Mouse (Mus musculus): ENCODE measurements around the gene Dclk3.

Gene Dclk3

DNA sequence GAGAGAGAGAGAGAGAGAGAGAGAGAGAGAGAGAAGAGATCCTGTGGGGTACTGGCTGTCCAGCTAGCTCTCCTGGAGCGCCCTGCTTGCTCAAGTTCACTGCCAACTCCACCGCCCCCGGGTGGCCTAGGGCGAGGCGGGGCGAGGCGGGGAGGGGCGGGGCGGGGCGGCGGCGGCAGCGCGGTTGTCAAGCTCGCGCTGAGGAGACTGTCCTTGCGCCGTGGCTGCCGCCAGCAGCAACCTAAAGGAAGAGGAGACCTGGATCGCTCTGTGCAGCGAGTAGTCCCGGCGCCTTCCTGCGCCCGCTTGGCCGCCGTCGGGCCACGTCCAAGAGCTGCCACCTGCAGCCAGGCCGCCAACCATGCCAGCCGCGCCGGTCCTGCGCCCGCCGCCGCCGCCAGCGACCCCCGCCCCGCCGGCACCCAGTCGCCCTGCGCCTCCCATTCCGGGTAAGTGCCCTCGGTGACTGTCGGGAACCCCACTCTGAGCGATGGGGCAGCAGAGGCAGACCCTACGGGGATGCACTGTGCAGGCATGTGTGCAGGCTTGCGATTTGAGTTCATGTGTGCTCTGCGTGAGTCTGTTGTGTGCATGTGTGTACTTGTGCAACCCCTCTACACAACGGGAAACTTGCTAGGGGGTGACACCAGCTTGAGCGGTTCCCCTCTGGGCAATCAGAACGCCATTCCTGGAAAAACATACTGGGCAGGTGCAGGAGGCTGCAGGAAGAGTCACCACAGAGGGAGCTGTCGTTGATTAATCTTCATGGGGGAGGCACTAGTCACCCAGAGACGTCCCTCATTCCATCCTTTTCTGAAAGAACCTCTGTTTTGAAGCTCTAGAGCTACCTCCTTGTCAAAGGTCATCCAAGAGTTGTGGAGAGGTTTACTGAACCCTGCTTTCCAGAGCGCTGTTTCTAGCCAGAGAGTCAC, at the start of gene Dclk3:
Dclk3 (plus strand) TSS at position 178 of the 932 bp plus-strand sequence.
- DNase-seq (ENCODE audit: low spot score), result peak; percentile 7

DNA sequence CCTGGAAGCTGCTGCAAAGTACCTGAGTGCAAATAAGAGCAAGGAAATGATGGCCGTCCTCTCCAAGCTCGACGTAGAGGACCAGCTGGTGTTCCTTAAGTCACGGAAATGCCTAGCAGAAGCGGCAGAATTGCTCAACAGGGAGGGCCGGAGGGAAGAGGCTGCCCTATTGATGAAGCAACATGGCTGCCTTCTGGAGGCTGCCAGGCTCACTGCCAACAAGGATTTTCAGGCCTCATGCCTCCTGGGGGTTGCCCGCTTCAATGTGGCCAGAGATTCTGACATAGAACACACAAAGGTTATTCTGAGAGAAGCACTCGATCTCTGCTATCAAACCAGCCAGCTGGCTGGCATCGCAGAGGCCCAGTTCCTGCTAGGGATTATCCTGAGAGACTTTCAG, 48.9 kb upstream of the Dclk3 start:
- no peak for DNase-seq (ENCODE audit: low spot score)

DNA sequence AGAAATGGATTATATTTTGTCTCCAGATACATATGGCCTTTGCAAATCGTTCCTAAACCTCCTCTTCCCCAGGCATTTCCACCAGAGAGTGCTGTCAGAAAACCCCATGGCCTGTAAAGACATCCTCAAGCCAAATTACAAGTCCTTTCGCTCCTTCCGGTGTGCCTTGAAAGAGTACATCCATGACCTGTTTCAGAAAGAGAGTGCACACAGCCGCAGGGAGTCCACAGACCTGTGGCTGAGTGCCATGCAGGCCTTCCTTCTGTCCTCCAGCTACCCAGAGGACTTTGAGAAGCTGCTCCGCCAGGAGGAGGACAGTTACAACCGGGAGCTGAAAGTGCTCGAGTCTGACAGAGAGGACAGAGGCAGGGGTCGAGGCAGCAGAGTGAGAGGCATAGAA, 47.8 kb upstream of the Dclk3 start:
- DNase-seq (ENCODE audit: low spot score), result no peak

DNA sequence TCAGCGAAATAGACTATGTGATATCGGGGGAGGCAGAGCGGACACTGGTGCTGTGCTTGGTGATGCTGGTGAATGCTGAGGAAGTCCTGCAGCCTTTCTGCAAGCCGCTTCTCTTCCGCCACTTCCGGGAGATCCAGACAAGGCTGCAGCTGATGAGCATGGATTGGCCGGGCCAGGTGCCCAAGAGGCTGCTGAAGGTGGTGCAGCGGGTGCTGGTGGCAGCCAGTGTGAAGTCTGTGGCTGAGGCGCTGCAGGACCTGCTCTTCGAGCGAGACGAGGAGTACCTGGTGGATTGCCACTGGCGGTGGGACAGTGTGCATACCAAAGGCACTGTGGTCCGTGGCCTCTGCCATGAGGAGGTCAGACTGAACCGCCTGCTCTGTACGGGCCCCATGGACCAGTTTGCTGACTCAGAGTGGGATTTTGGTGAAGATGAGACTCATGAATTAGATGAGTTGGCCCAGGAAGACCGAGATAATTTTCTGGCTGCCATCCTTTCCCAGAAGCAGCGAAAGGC, 46.9 kb upstream of the Dclk3 start:
- DNase-seq (ENCODE audit: low spot score), result no peak

DNA sequence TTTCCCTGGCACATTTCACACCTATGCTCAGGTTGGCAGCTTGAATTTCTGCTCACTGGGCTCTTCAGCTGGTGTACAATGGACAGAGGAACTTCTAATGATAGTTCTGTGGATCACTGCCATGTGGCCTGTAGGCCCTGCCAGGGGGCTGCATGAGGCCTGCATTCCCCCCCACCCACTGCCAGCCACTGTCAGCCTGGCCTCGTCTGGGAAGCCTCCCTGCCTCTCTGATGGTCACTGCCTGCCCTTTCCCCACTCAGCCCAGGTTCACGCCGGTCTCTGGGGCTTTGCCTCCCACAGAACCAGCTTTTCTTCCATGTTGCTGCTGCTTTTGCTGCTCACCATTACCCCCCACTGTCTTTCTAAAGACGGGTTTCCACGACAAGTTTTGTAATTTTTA, 43.6 kb upstream of the Dclk3 start:
- DNase-seq (ENCODE audit: low spot score), result no peak

DNA sequence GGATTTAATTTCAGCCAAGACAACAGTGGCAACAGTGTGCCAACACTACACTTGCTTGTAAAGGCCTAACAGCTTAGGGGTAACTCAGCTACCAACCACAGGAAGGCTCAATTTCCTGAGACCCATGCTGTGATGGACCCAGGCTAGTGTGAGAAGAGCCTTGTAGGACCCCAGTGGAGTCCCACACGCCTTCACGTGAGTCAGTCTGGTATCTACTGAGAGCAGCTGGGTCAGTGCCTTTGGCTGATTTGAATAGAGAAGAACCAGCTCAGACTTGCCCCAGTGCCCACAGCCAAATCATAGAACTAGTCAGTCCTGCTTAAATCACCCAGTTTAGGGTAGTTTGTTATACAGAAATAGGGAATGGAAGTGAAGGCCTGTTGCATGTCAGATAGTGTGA, 40.8 kb upstream of the Dclk3 start:
- no peak for DNase-seq (ENCODE audit: low spot score)

DNA sequence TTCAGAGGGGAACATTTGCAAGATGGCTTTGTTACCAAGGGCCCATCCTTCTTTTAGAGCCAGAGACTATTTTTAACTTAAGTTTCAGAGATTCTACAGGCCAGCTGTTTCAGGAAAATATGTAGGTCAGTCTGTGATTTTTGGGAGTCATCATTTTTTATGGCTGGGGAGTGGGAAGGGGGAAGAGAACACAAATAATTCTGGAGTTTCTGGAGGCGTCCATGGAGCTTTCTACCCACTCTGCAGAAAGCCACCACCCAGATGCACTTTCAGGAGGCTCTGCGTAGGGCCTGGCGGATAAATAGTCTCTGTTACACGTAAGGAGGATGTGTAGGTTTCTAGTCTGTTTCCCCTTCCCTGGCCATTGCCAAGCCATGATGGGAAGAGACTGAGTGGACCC, 38.8 kb upstream of the Dclk3 start:
- no peak for DNase-seq (ENCODE audit: low spot score)

DNA sequence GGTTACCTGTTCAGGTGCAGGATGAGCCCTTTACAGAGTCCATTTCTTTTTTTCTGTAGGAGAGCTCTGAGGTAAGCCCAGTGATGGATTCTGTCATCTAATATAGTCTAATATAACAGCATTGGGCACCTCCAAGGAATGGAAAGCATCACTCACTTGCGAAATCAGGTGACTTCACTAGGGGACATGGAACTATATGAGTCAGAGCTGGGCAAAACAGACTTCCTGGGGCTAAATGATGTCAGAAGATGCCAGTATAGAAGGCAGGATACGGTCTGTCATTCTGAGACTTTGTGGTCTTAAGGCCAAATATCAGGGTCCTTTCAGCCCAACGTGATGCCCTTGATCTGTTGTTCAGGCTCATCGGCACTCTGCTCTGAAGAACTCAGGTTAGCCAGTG, 35.7 kb upstream of the Dclk3 start:
- no peak for DNase-seq (ENCODE audit: low spot score)

DNA sequence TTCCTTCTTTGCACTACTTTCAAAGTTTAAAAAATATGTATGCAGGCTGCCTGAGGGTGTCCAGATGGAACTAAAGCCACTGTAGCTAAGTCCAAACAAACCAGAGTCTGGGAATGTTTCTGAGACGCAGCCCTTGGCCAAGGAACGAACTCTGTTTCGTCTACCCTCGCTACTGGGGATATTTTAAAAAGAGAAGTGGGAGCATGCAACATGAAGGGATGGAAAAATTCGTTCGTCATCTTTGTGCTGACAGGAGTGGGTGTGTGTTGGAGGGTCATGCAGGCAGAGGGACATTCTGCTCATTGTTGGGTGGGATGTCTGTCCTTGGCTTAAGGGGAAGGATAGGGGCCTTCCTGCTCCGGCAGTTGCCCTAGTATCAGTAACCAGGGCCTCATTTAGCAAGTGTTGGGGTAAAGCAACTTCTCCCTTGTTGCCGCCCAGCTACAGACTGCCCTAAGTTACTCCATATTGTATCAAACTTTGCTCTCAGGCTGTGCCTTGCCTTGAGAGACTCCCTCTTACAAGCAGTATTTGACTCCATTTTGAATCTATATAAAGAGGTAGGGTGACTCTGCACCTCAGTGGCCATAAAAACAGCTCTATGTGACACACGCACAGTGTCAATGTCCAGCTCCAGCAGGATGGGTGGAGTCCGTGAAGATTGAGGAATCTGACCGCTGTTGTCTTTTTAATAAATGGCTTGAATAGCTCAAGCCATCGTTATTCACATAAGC, 34.4 kb upstream of the Dclk3 start:
- DNase-seq (ENCODE audit: low spot score), result no peak

DNA sequence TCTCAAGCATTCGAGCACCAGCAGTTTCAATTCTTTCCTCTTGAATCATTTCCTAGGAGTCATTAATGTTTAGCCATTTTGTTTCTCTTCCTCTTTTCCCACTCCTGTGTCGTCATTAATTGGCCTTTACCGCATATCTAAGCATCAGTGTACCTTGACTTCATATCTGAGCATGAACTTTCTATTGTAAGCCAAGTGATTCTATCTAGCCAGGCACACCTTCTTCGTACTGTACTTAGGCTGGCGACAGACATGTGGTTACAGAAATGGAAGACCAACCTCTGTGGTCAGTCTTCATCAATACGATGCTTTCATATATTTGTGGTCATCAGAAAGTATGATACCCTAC, 33.8 kb upstream of the Dclk3 start:
- DNase-seq (ENCODE audit: low spot score), result no peak

DNA sequence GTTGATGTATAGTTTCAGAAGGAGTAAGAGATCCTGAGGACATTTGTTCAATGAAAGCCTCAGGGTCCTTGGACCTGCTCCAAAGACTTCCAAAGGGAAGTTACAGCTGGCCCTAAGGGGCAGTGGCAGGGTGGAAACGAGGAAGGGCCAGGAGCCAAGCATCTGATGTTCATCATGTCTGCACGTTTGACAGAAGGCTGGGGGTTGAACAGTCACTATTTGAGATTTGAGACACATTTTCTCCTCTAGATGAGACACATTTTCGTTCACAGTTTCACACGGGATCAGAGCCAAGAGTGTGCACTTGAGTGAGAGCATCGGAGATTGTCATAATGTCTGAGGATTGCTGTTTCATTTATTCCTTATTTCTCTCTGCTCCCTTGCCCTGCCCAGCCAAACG, 30.9 kb upstream of the Dclk3 start:
- DNase-seq (ENCODE audit: low spot score), result no peak

DNA sequence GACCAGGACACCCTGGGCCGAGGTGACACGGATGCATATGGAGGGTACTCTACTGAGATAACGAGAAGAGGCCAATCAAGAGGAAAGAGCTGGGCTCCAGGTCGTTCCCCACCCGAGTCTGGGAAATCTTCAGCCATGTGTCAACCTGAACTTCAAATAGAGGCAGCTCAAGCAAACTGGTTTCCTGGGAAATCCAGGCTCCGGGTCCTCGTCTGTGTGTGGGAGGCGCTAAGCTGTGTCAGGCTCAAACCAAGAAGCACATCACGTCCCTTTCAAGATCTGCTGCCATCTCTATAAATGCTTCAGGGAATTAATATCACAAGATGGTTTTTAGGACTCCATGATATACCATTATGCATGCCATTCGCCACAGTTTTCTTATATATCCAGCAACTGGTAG, 30.5 kb upstream of the Dclk3 start:
- DNase-seq (ENCODE audit: low spot score), result no peak

DNA sequence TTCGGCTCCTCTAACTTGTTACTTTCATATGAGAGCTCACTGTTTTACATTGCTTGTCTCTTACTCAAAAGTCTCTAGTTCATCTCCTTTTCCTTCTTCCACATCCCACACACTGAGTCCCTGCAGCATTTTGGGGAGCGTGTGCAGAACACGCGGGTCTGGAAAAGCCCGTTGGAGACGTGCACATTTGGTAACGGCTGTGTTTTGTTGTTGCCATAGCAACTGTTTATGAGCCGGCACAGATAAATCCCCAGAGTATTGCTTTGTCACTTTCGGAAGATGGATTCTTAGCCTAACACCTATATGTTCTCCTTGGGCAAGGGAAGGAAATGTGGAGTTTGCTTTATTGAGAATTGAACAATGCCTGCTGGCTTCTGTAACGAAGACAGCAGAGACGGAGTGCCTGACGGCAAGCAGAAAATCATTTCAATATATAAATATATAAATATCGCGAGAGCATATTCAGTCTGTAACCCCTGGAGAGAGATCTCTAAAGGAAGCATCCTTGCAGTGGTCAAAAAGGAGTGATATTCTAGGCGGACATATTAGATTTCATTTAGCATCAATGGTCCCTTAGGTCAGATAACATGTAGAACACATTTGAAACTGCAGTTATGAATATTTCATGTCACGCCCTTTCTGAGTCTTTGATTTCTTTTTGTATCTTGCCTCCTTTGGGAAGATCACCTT, 26.3 kb upstream of the Dclk3 start:
- DNase-seq (ENCODE audit: low spot score), result no peak

DNA sequence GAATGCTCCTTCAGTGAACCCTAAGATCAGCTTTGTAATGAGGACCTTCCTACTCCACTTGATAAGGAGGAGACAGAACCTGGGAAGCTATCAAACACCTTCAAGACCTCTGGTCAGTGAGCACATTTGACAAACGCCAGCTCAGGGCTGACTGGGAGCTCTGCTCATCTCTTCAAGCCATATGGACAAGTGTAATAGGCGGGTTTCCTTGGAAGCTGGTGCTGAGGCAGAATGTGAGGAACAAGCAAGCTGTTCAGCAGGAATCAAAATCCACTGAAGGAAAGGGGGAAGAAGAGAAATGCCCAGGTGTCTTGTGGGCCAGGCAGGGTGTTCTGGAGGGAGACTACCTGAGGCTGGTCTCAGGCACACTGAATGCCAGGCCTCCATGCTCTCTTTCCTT, 17.0 kb upstream of the Dclk3 start:
- DNase-seq (ENCODE audit: low spot score), result no peak

DNA sequence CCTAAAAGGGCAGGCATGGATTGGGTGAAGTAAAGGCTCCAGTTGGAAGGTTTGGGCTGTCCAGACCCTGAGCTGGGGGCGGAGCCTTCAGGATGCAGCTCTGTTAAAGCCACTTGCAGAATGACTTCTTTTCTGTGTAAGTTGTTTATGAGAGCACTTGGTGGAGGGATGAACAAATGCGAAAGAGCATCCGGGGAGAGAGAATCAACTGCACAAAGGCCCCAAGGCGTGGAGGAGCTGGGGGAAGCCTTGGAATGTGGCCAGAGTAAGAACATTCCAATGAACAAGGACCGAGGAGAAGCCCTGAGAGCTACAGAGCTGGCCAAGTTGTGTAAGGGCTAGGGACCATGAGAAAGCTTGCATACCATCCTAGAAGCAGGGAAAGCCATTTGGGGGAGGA, 16.3 kb upstream of the Dclk3 start:
- no peak for DNase-seq (ENCODE audit: low spot score)

DNA sequence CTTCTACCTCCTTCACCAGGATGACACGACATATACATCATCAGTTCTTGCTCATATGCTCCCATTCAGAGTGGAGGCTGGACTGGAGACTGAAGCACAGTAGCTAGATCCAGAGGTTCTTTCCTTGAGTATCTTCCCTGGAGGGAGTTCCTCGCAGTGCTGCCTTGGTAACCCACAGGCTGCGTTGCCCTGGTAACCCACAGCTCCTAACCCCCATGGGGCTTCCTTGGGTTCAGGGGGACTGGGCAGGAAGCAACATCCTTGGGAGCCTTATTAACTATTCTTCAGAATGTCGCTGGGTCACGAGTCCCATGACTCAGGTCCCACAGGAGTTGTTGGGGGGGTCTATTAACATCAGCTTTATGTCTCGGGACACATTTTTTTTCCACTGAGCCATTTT, 13.8 kb upstream of the Dclk3 start:
- DNase-seq (ENCODE audit: low spot score), result no peak

DNA sequence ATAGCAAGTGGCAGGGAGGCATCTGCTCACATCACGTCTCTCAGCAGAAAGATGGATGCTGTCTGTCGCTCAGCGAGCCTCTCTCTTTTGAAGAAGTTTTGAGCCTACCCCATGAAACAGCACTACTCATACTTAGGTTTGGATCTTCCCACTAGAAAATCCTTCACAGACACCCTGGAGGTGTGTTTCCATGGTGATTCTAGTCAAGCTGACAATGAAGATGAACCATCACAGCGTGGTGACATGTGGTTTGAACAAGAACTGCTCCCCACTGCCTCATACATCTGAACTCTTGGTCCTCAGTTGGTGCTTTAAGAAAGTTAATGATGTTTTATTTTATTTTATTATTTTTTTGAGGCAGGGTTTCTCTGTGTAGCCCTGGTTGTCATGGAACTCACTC, 12.9 kb upstream of the Dclk3 start:
- no peak for DNase-seq (ENCODE audit: low spot score)

DNA sequence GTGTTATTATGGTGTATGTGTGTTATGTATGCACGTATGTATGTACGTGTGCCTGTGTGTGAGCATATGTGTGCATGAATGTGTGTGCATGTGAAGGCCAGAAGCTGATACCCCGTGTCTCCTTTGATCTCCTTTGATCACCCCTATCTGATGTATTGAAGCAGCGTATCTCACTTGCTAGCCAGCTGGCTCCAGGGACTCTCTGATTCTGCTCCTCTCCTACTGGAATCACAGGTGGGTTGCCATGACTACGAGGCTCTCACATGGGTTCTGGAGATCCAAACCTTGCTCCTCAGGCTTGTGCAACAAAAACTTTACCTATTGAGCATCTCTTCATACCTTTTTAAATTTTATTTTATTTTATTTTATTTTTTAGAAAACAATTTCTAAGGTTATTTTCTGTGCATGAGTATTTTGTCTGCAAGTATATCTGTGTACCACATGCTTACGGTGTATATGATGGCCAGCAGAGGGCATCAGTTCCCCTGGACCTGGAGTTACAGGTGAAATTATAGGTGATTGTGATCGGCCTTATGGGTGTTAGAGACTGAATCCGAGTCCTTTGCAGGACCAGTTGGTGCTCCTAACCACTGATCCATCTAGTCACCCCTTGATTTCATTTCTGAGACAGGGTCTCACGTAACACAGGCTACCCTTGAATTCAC, 10.9 kb upstream of the Dclk3 start:
- DNase-seq (ENCODE audit: low spot score), result no peak

DNA sequence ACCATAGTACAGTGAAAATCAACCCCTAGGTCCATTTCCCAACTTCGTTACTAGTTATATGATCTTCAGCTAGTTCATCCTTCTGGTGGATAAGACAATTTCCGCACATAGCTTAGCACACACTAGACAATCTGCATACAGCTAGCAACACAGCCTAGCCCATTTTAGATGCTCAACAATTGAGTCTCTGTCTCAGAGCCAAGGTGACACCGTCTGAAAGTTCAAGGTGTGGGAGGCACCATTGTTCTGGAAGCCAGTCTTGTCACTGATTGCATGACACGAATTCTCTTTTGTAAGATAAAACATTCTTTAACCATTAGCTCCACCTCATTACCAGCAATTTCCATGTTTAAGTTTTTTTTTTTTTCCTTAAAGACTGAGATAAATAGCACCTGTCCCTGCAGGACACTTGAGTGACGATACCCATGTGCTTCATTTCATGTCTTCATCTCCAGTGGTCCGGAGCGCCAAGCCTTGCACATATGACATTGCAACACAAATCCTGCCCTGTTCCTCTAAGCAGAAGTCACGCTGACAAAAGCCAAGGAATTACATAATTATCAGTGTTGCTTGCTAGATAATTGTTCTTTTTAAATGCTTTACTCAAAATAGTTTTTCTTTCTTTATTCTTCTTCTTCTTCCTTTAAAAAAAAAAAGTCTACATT, 10.1 kb upstream of the Dclk3 start:
- no peak for DNase-seq (ENCODE audit: low spot score)

DNA sequence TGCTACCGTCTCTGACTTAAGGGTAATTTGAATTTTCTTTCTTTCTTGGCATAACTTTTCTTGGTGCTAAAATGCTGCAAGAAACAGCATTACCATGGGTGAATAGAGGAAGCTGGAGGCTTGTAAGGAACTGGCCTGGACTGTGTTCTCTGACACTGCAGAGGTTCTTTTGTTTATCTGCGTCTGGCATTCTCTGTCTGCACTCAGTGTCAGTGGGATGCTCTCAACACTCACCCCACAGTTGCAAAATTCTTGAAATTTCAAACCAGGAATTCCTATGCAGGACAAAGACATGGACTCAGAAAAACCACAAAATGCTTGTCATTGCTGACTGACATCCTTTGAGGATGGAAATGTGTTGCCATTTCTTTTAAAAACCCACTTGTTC, 9.5 kb upstream of the Dclk3 start:
- DNase-seq (ENCODE audit: low spot score), result no peak

DNA sequence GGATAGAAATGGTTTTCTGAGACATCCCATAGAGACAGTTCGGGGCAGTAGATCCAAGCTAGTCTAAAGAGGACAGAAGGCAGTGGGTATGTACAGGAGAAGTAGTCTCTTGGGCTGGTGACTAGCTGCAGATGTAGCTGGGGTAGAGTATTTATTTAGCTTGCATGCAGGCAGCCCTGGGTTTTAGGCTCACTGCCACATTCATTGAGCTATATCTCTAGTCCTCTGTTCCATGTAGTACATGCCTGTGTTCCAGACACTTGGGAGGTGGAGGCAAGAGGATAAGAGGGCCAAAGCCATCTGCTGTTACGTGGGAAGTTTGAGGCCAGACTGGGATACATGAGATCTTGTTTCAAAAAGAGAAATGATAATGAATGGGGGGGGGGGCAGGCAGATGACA, 3.5 kb upstream of the Dclk3 start:
- DNase-seq (ENCODE audit: low spot score), result no peak

DNA sequence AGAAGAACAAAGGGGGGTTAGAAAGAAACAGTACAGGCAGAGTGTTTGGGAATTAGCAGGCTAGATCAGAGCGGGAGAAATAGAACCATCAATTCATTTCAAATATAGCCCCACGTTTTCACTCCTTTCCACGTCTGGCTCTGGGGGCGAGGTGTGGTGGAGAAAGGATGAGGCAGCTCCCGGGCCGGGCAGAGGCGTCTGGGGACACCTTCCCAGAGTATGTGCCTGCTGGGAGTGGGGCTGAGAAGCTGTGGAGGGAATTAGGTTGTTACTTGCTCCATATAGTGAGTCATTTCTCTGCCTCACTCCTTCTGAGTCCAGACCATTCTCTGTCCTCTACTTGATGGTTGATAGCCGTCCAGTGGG, 938 bp downstream of the Dclk3 start:
- DNase-seq (ENCODE audit: low spot score), result no peak
